Mouse (Mus musculus): ENCODE measurements at regions not wholly inside any gene's neighbourhood (a gene's known extent, or its start where the extent isn't known, plus 50 kb on each side); places are given as distances from the start of the nearest gene placed in this dataset.

DNA sequence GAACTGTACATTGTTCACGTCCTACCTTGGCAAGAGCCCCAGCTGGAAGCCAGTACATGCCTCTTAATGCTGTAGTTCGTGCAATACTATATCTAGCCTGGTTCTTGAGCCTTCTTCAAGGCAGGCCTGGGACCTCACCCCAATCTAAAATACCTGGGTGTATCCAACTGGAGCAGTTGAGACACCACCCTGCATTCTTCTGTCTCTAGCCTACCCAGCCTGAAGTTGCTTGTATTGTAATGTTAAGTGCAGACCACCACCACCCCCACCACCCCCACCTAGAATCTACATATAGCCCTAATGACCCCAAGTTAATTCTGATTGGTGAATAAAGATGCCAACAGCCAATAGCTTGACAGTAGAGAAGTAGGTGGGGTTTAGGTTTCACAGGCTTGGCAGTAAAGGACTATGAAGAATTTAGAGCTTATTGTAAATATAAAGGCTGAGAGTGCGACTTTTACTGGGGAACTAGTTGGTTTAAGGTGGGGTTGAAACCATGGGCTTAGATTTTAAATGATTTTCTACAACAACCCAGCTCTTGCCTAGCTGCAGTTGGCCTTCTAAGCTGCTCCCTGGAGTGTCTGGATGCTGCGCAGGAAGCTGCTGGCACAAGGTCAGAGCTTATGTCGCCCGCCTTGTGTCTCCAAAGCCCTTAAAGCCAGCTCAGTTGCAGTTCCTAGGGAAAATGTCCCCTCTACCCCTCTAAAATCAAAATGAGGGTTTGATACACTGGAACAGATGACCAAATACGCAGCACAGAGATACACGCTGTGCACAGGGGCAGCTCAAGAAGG is 109.2 kb downstream of the Tmem17 start:
- no peak for DNase-seq (ENCODE audit: low read depth)
- TF ChIP-seq CTCF (IDR thresholded peaks at IDR 0.05; ENCODE audit: borderline replicate concordance, extremely low read depth, insufficient read depth, insufficient read length): no peak
- no peak for TF ChIP-seq POLR2A (IDR thresholded peaks at IDR 0.05; ENCODE audit: borderline replicate concordance, extremely low read depth, insufficient read depth, insufficient read length, poor library complexity, severe bottlenecking)

GRCm38 (mm10) chr11:22621868-22622267 is 110.0 kb downstream of the Tmem17 start:
- no peak for DNase-seq (ENCODE audit: low read depth)
- TF ChIP-seq CTCF (IDR thresholded peaks at IDR 0.05; ENCODE audit: borderline replicate concordance, extremely low read depth, insufficient read depth, insufficient read length) (no peak), POLR2A (IDR thresholded peaks at IDR 0.05; ENCODE audit: borderline replicate concordance, extremely low read depth, insufficient read depth, insufficient read length, poor library complexity, severe bottlenecking) (no peak)

DNA sequence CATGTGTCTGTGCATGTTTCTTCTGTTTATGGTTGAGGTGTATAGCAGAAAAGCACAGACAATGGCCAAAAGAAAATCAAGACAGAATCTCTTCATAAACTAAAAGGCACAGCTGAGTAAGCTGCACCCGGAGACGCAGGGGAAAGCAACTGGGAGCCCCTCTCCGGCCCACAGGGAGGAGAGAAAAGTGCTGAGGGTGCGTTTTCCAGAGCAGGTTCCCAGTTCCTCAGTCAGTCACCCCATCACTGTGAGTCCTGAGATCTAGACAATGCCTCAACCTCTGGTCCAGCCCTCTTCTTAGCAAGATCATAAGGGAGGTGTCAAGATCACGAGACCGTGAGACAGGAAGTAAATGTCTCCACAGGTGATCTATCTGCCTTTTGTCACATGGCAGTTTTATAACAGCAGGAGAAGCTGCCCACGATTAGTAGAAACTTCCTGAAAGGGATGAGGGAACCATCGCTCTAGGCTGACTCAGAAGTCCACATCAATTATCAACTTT is 110.7 kb downstream of the Tmem17 start:
- no peak for DNase-seq (ENCODE audit: low read depth)
- TF ChIP-seq CTCF (IDR thresholded peaks at IDR 0.05; ENCODE audit: borderline replicate concordance, extremely low read depth, insufficient read depth, insufficient read length) (no peak), POLR2A (IDR thresholded peaks at IDR 0.05; ENCODE audit: borderline replicate concordance, extremely low read depth, insufficient read depth, insufficient read length, poor library complexity, severe bottlenecking) (no peak)

- no peak for TF ChIP-seq POLR2A (IDR thresholded peaks at IDR 0.05; ENCODE audit: borderline replicate concordance, extremely low read depth, insufficient read depth, insufficient read length, poor library complexity, severe bottlenecking)
- no peak for TF ChIP-seq CTCF (IDR thresholded peaks at IDR 0.05; ENCODE audit: borderline replicate concordance, extremely low read depth, insufficient read depth, insufficient read length)
- no peak for DNase-seq (ENCODE audit: low read depth)
These were observed 114.5 kb downstream of the Tmem17 start for GRCm38 (mm10) chr11:22626407-22626806.

DNA sequence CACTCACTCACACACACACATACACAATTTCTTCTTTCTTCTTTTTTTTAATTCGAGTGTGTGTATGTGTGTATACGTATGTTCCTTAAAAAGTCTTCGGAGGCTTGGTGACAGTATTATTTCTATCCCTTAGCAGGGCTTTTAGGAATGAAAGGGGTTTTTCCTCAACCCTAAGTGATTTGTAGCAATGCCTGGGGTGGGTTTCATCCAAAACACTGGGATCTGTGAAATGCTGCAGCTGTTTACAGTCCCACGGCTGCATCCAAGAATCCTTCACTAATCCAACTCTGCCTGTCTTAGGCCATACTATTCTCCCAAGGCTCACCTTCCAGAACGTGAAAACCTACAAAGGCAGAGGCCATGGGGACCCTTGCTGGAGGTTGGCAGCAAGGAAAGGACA is 116.6 kb downstream of the Tmem17 start:
- TF ChIP-seq CTCF (IDR thresholded peaks at IDR 0.05; ENCODE audit: borderline replicate concordance, extremely low read depth, insufficient read depth, insufficient read length) (no peak), POLR2A (IDR thresholded peaks at IDR 0.05; ENCODE audit: borderline replicate concordance, extremely low read depth, insufficient read depth, insufficient read length, poor library complexity, severe bottlenecking) (no peak)
- DNase-seq (ENCODE audit: low read depth): no peak

GRCm38 (mm10) chr11:22628979-22629378 is 117.1 kb downstream of the Tmem17 start:
- DNase-seq (ENCODE audit: low read depth): no peak
- TF ChIP-seq POLR2A (IDR thresholded peaks at IDR 0.05; ENCODE audit: borderline replicate concordance, extremely low read depth, insufficient read depth, insufficient read length, poor library complexity, severe bottlenecking) (no peak), CTCF (IDR thresholded peaks at IDR 0.05; ENCODE audit: borderline replicate concordance, extremely low read depth, insufficient read depth, insufficient read length) (no peak)

GRCm38 (mm10) chr11:22629581-22629980 is 117.7 kb downstream of the Tmem17 start:
- TF ChIP-seq CTCF (IDR thresholded peaks at IDR 0.05; ENCODE audit: borderline replicate concordance, extremely low read depth, insufficient read depth, insufficient read length) (no peak), POLR2A (IDR thresholded peaks at IDR 0.05; ENCODE audit: borderline replicate concordance, extremely low read depth, insufficient read depth, insufficient read length, poor library complexity, severe bottlenecking) (no peak)
- peak; percentile 20 for DNase-seq (ENCODE audit: low read depth)

DNA sequence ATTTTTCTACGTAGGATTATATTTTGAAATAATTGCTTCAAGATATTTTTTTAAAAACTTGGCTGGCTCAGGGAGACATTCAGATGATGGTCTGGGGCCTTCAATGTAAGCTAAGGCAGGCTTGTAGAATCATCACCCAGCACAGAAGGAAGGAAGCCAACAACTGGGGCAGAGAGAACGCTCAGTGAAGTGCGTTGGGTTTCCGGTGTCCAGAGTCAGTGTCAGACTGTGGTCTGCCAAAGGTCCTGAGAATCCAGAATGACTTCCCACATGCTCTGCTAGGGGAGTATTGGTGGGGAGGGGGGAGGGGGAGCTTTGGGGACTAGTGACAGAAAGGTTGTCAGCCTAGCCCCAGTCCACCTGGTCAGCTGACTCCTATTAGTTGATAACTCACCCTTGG is 118.1 kb downstream of the Tmem17 start:
- DNase-seq (ENCODE audit: low read depth): no peak
- no peak for TF ChIP-seq POLR2A (IDR thresholded peaks at IDR 0.05; ENCODE audit: borderline replicate concordance, extremely low read depth, insufficient read depth, insufficient read length, poor library complexity, severe bottlenecking)

DNA sequence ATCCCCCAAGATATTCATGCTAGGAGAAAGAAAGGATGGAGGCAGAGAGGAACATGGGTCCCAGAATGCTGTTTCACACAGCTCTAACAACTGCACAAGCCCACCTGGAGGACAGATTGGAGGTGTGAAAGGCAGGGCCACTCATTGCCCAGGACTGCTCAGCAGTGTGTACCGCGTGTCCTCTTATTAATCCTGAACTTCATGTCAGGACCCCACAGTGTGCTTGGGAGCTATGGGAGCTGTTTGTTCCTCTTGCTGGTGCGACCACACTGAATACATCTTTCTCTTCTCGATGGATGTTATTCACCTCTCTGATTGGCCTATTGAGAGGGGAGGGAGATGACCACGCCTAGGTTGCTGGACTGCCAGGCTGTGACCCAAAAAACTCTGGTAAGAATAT is 119.1 kb downstream of the Tmem17 start:
- TF ChIP-seq POLR2A (IDR thresholded peaks at IDR 0.05; ENCODE audit: borderline replicate concordance, extremely low read depth, insufficient read depth, insufficient read length, poor library complexity, severe bottlenecking): no peak
- TF ChIP-seq CTCF (IDR thresholded peaks at IDR 0.05; ENCODE audit: borderline replicate concordance, extremely low read depth, insufficient read depth, insufficient read length): no peak
- no peak for DNase-seq (ENCODE audit: low read depth)

GRCm38 (mm10) chr11:22631606-22632313 is 119.9 kb downstream of the Tmem17 start:
- peak; percentile 67; the same call in 1 of the 2 replicates for TF ChIP-seq CTCF (IDR thresholded peaks at IDR 0.05; ENCODE audit: borderline replicate concordance, extremely low read depth, insufficient read depth, insufficient read length)
- TF ChIP-seq POLR2A (IDR thresholded peaks at IDR 0.05; ENCODE audit: borderline replicate concordance, extremely low read depth, insufficient read depth, insufficient read length, poor library complexity, severe bottlenecking): no peak
- peak; percentile 70 for DNase-seq (ENCODE audit: low read depth)

DNA sequence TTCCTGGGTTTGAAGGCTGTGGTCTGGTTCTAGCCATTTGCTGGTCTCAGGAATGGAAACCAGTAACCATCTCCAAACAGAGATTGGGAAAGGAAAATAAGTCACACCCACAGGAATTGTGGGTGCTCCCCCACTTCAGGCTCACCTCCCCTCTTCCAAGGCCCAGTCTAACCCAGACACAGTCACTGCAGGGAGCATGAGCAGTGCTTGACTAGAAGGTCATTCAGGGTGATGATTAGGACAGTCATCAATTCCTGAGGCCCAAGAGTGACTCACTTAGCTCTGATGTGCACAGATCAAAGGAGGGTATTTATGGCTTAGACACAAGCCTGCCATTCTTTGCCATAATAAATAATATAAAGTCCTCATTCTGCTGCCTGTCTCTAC is 120.4 kb downstream of the Tmem17 start:
- TF ChIP-seq POLR2A (IDR thresholded peaks at IDR 0.05; ENCODE audit: borderline replicate concordance, extremely low read depth, insufficient read depth, insufficient read length, poor library complexity, severe bottlenecking): no peak
- no peak for TF ChIP-seq CTCF (IDR thresholded peaks at IDR 0.05; ENCODE audit: borderline replicate concordance, extremely low read depth, insufficient read depth, insufficient read length)
- no peak for DNase-seq (ENCODE audit: low read depth)

All from brain, embryonic 14.5 days (tissue).